Mouse (Mus musculus): ENCODE measurements around the gene Lactbl1.

GRCm38 (mm10) chr4:136684485-136684884, 62.1 kb downstream of the Lactbl1 start:
- TF ChIP-seq CTCF (IDR thresholded peaks at IDR 0.05; ENCODE audit: low read depth) (peak; percentile 40; the same call in 1 of the 2 replicates), EP300 (optimal IDR thresholded peaks at IDR 0.05) (no peak)
